Mouse (Mus musculus): ENCODE measurements around the gene Bhlhb9.
"Not testable (repeated sequence)": the region's sequence is repeated elsewhere in the genome, so short reads cannot be mapped to it uniquely, and the experiment has no call there.

The Bhlhb9 gene

GRCm38 (mm10) chrX:135797212-135797644 lies at the start of gene Bhlhb9:
Gene Bhlhb9 (plus strand): TSS chrX:135797594.
- DNase-seq, result peak; percentile 71 to 72

DNA sequence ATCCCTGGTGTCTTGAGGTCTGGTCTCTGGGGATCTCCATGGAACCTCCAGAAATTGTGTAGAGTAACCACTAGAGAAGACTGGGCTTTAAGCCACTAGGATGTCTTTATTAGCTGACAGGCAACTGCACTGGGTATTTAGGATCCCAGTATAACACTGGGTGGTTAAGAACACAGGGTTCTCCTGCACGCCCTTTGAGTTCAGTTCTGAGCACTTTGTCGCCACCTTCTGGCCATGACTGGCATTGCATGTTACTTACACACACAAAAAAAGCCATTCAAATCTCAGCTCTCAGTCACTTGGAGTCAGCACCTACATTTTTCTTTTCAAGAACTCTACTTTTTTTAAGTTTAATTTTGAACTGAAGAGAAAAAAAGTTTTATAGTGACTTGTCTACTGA lies 44.6 kb upstream of the Bhlhb9 start:
- peak; percentile 81 to 87 for DNase-seq

GRCm38 (mm10) chrX:135761707-135762106 lies 35.7 kb upstream of the Bhlhb9 start:
- DNase-seq, result peak; percentile 46 to 69

DNA sequence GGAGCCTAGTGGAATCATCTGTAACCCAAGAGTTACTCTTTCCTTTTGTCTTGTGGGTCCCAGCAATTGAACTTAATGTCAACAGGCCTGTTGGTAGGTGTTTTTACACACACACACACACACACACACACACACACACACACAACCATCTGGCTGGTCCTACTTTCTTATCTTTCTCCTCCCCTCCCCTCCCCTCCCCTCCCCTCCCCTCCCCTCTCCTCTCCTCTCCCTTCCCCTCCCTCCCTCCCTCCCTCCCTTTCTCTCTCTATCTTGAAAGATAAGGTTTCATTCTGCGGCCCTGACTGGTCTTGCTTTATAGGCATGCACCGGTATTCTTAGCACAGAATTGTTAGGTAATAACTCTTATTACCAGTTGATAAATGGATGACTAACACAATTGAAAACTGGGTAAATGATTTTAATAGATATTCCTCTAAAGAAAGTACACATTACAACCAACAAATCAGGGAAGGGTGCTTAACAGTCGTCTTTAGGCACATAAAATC lies 29.3 kb upstream of the Bhlhb9 start:
- DNase-seq, result no peak

DNA sequence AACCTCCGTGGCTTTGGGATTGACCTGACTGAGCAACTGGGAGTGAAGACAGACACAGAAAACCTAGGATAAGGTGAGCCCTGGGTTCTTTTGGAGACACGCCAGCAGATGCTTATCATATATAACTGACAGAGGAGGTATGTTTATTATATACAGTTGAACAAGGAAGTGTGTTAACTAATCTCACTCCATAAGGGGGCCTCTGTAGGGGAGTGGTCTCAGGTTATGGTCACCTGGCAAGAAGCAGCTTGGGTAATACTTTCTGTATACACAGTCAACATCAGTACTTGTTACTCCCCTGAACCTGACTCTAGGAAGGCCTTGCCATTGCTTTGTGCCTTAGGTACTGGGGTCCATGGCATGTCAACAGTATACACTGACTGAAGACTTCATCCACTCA lies 28.8 kb upstream of the Bhlhb9 start:
- no peak for DNase-seq

GRCm38 (mm10) chrX:135791536-135791935 lies 5.9 kb upstream of the Bhlhb9 start:
- DNase-seq, result no peak

GRCm38 (mm10) chrX:135792326-135792725 lies 5.1 kb upstream of the Bhlhb9 start:
- DNase-seq, result no peak

DNA sequence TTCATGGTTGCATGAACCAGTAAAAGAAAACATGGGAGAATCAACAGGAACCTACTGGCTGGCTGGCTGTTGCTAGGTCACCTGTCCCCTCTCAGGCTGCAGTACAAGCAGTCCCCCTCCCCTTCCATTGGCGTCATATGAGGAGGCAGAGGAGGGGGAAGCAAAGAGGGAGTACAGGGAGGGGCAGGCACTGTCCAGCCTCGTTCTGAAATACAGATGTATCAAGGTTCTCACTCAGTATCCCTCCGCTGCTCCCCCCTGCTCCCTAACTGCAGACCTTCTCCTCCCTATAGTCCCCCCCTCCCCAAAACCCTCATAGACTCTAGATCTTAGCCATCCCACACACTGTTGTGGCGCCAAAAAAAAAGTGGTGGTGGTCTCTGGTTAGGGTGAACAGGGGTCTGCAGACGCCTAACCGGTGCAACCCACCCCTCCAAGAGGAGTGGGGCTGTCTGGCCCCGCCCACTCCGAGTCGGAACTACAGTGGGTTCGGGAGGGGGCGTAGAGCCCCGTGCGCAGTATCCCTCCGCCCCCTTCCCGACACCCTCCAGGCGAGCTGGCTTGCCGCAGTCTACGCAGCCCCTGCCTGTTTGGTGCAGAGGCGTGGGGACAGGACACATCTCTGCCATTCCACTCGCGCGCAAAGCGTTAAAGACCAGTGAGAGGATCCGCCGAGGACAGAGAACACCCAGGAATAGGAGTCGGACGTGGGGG lies 1.6 kb upstream of the Bhlhb9 start:
- peak; percentile 68 to 73 for DNase-seq

- peak; percentile 40 to 59 for DNase-seq
Observed at GRCm38 (mm10) chrX:135796305-135797211, 836 bp upstream of the Bhlhb9 start.

- DNase-seq, result no peak
Observed at GRCm38 (mm10) chrX:135804149-135804548, 6.8 kb downstream of the Bhlhb9 start.

DNA sequence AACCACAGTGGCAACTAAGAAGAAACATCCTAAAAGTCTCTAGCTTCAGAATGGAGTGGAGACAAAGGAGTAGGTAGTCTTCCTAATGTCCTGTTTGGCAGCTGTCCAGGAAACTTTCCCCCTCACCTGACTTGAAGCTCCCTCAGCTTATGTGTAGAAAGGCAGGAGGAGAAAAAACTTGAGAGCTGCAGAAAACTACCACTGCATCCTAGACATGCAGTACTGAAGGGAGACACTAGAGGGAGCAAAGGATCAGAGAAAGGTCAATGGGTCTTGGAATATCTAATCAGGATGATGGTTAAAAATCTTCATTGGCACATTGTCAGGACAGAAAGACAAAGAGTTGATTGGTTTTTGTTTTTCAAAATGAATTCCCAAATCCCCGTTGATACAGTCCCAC lies 8.4 kb downstream of the Bhlhb9 start:
- peak; percentile 77 to 80 for DNase-seq

DNA sequence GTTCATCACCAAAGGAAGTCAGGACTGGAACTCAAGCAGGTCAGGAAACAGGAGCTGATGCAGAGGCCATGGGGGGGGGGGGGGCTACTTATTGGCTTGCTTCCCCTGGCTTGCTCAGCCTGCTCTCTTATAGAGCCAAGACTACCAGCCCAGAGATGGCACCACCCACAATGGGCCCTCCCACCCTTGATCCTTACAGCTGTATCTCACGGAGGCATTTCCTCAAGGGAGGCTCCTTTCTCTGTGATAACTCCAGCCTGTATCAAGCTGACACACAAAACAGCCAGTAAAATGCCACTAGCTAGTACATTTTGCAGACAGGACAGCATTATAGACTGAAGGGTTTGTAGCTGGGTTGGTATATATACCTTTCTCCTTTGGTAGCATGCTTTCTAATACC lies 38.5 kb downstream of the Bhlhb9 start:
- not testable (repeated sequence) for DNase-seq

- peak; percentile 10 to 19 for DNase-seq
Observed at GRCm38 (mm10) chrX:135837896-135838295, 40.5 kb downstream of the Bhlhb9 start.

DNA sequence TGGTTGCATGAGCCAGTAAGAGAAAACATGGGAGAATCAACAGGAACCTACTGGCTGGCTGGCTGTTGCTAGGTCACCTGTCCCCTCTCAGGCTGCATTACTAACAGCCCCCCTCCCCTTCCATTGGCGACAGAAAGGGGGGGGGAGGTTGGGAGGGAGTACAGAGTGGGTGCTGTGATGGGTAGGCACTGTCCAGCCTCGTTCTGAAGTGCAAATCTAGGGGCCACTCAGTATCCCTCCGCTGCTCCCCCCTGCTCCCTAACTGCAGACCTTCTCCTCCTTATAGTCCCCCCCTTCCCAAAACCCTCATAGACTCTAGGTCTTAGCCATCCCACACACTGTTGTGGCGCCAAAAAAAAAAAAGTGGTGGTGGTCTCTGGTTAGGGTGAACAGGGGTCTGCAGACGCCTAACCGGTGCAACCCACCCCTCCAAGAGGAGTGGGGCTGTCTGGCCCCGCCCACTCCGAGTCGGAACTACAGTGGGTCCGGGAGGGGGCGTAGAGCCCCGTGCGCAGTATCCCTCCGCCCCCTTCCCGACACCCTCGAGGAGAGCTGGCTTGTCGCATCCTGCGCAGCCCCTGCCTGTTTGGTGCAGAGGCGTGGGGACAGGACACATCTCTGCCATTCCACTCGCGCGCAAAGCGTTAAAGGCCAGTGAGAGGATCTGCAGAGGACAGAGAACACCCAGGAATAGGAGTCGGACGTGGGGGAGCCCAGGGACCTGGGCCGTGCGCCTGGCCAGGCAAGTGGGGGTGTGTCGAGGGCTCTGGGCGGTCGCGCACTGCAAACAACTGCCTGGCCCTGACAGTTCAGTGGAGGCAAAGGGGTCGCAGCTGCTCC lies 41.3 kb downstream of the Bhlhb9 start, which contains the start of gene Gprasp2:
Gprasp2 (plus strand) TSS at position 514 of the 840 bp plus-strand sequence.
- DNase-seq, result peak; percentile 69 to 72

- peak; percentile 68 for DNase-seq
Observed at GRCm38 (mm10) chrX:135839397-135840391, 42.3 kb downstream of the Bhlhb9 start.

- not testable (repeated sequence) for DNase-seq
Observed at GRCm38 (mm10) chrX:135866806-135867205, 69.4 kb downstream of the Bhlhb9 start.

DNA sequence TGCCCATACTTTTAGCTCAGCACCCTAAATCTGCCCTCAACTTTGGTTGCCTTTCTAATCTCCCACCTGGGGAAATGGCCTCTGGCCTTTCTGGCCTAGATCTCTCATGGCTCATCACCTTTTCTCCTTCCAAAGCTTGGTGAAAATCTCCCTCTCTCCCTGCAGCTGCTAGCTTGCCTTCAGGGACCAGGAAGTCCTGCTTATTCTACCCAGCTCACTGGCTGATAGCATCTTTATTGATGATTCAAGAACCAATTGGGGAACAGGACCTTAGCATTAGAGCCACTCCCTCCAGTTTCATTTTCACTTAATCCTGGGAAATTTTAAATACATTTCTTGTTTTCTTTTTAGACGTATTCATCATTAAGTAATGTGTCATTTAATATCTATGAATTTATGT lies 79.3 kb downstream of the Bhlhb9 start:
- no peak for DNase-seq

DNA sequence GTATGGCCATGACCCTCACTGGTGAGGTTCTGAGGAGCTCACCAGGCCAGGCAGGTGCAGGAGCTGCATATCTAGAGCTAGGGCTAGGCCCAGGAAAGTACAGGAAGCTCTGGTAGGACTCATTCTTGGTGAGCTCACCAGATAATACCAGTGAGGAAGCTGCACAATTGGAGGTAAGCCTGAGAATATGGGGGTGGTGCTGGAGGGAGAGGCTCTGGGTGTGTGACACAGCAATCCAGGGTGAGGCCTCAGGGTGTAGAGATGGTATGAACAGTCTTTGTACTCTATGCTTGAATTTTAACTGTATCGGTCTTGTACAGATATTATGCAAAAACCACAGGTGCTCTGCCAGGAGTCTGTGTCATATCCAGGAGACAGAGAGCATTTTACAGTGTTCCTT lies 82.2 kb downstream of the Bhlhb9 start:
- no peak for DNase-seq

GRCm38 (mm10) chrX:135885411-135886233 lies 88.2 kb downstream of the Bhlhb9 start:
- DNase-seq, result peak; percentile 84 to 87

DNA sequence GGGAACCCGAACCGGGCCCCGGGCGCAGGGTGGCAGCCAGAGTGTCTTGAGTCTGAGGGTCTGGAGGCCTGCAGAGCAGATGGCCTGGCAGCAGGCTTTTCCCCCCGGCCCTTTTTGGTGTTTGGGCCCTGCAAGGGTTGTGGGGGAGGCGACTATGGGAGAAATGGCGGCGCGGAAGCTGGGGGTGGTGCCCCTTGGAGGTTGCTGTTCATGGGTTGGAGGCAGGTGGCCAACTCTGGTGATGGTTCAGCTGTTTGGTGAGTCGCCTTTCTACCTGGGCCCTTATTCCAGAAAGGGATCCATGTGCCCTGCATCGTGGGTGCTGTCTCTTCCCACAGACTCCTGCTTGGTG lies 88.8 kb downstream of the Bhlhb9 start:
- peak; percentile 52 to 65 for DNase-seq
